Mouse (Mus musculus): ENCODE results near the gene Ugt1a5.
"Not testable (repeated sequence)": the region's sequence is repeated elsewhere in the genome, so short reads cannot be mapped to it uniquely, and the experiment has no call there.

The Ugt1a5 gene

GRCm38 (mm10) chr1:88224029-88224776, 58.4 kb downstream of the Ugt1a5 start:
- no peak for DNase-seq (ENCODE audit: low read depth)

DNA sequence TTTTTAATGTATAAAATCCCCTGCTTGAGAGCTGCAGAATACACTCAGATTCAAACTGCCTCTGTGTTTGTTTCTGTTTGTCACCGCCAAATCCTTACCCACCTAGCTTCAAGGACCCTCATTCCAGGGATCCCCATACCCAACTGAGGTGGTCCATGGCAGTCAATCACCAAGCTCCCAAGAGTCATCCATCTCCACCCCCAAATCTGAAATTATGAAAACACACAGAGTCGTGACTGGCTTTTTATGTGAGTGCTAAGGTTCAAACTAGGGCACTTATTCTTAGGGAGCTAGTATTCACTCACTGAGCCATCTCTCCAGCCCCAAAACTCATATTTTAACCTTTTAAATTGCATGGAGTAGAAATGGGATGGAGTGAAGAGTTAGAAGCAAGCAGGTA, 59.5 kb downstream of the Ugt1a5 start:
- DNase-seq (ENCODE audit: low read depth), result not testable (repeated sequence)

DNA sequence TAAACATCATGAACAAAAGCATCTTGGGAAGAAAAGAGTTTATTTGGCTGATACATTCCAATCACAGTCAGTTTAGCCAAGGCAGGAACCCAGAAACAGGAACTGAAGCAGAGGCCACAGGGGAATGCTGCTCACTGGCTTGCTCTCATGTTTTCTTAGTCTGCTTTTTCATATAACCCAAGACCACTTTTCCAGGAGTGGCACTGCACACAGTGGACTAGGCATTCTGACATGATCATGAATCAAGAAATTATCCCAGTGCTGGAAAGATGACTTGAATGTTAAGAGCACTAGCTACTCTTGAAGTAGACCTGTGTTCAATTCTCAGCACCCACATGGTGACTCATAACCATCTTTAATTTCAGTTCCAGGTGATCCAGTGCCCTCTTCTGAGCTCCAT, 59.9 kb downstream of the Ugt1a5 start:
- no peak for DNase-seq (ENCODE audit: low read depth)

DNA sequence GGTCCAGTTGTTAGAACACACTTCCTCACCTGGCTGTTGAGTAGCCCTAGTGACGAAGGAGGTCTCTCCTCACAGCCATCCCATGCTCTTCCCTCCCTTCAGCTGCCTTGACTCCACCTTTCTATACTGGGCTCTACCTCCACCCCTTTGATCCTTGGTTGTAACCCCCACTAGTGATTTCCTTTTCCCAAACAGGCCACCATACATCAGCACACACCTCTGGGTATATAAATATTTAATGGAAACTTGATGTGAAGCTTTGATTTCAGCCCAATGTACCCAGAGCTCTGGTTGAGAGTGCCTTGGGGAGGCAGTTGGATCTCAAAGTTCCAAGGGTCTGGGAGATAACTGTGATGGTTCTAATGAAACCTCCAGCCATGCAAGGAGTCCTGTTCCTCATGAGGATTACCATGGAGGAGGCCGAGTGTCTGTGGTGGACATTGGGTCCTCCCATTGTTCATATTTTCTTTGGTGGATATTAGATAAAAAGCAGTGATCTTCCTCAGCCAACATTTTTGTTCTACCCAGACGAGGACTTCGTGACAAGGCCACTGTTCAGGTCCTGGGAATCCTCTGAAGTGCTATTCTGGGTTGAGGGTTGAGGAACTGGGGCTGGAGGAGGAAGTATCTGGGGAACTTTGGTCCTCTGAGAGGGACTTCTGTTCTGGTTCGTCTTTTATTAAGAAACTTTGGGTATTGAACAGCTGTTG, 61.0 kb downstream of the Ugt1a5 start, which contains the start of gene Mroh2a:
TSS of gene Mroh2a (plus strand) at position 317 of the 710 bp plus-strand sequence.
- DNase-seq (ENCODE audit: low read depth), result no peak

GRCm38 (mm10) chr1:88227482-88227881, 61.7 kb downstream of the Ugt1a5 start:
- no peak for DNase-seq (ENCODE audit: low read depth)

DNA sequence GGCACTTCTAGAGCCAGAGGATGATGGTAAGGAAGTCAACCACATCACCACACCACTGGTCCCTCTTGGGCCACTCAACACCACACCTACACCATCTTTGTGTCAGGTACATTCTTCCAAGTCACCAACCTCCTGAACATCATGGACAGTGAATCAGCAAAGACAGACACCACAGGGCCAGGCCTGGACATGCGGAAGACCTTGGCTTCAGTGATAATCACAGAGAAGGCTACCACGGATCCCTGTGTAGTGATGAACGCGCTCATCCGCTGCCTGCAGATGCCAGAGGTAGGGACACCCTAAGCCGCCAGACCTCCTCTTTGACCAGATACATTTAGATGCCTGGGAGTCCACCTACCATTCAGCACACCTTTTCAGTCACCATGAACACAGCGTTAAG, 62.3 kb downstream of the Ugt1a5 start:
- DNase-seq (ENCODE audit: low read depth), result no peak

DNA sequence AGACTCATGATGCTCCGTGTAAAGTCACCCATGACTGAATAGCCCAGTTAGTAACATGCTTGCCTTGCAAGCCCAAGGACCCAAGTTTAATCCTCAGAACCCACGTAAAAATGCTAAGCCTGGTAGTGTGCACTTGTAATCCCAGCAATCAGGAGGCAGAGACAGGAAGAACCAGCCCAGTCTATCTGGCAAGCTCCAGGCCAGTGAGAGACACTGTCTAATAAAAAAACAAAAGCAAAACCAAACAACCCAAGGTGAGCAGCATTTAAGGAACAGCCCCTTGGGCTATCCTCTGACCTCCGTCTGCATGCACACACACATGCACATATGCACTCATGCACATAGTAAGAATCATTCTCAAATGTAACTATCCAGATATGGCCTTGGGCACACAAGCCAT, 63.8 kb downstream of the Ugt1a5 start:
- DNase-seq (ENCODE audit: low read depth), result no peak

- DNase-seq (ENCODE audit: low read depth), result no peak
Observed at GRCm38 (mm10) chr1:88229986-88230385, 64.2 kb downstream of the Ugt1a5 start.

GRCm38 (mm10) chr1:88230421-88230820, 64.6 kb downstream of the Ugt1a5 start:
- DNase-seq (ENCODE audit: low read depth), result no peak

DNA sequence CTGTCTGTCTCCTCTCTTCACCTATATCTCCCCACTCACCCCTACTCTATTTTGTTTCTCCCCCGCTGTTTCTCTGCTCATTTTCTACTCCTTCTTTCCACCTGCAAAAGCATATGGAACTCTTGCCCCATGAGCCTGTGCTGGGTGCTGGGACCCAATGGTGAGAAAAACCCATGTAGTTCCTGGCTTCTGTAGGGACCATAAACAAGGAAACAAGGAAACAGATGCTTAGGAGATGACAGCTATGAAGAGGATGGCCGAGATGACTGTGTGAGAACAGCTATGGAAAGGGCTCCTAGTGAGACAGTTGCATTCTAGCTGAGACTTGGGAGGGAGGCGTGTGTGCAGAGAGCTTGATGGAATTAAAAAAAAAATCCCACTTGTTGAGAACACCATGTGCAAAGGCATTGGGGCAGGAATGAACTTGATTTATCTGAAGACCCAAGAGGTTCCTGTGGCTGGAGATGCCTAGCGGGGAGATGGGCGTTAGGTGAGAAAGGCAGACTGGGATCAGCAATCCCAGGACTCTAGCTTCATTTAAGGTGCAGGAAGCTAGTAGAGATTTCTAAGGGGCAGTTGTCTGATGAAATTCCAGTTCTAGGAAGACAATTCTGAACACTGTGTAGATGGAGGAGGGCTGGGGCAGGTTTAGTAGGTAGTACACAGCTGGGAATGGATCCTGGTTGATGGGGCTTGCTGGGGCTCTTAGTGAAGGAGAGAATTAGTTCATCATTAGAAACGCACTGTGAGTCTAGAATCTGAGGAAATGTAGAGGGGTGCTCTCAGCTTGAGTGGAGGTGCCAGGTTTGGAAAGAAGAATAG, 65.4 kb downstream of the Ugt1a5 start:
- DNase-seq (ENCODE audit: low read depth), result no peak

DNA sequence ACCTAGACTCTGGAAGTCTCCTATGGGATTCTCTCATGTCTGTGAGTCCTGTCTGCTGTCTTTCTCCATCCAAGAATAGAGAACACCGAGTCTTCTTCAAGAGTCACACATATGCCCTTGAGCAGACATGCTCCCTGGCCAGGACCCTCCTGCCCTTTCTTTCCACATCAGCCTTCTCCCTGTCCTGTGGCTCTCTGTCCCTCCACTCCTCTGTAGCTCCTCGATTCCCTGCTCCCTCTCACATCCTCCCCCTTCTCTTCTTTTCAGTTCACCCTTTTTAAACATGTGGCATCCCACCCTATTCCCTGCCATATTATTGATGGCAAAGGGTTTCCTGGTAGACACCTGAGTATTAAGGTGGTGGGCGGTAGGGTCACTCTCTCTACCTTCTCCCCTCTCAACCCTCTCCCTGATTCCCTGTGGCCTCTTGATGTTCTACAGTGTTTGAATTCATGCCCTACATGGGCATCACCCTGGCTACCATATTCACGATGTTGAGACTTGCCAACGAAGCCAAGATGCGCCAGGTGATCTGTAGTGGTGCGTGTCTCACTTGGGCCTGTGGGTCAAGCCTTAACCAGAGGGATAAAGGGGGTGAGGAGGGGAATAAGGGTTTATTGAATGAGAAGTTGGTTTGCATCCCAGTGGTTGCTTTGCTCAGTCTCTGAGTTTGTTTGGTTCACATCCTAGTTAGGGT, 66.1 kb downstream of the Ugt1a5 start:
- no peak for DNase-seq (ENCODE audit: low read depth)

GRCm38 (mm10) chr1:88232664-88233380, 67.0 kb downstream of the Ugt1a5 start:
- no peak for DNase-seq (ENCODE audit: low read depth)

- no peak for DNase-seq (ENCODE audit: low read depth)
Observed at GRCm38 (mm10) chr1:88233421-88234247, 67.8 kb downstream of the Ugt1a5 start.

GRCm38 (mm10) chr1:88234248-88234610, 68.4 kb downstream of the Ugt1a5 start:
- DNase-seq (ENCODE audit: low read depth), result no peak

GRCm38 (mm10) chr1:88234646-88235045, 68.8 kb downstream of the Ugt1a5 start:
- no peak for DNase-seq (ENCODE audit: low read depth)

GRCm38 (mm10) chr1:88235046-88235893, 69.5 kb downstream of the Ugt1a5 start:
- no peak for DNase-seq (ENCODE audit: low read depth)

- no peak for DNase-seq (ENCODE audit: low read depth)
Observed at GRCm38 (mm10) chr1:88235894-88236415, 70.1 kb downstream of the Ugt1a5 start.

- no peak for DNase-seq (ENCODE audit: low read depth)
Observed at GRCm38 (mm10) chr1:88237311-88237710, 71.5 kb downstream of the Ugt1a5 start.

- DNase-seq (ENCODE audit: low read depth), result no peak
Observed at GRCm38 (mm10) chr1:88238771-88239170, 73.0 kb downstream of the Ugt1a5 start.
